Mouse (Mus musculus) intestine, embryonic 14.5 days (tissue): ENCODE data around the gene Zfp831. TPM values are rescaled to one million over a fixed set of nuclear protein-coding genes. Genes with fewer than 3 reads are reported as not detected.
A peak's percentile ranks its signal among the peaks of the same experiment; 100 is the strongest.

ENCODE experiments used
- ATAC-seq: fragments of 200-750 bp; cut with Nextera tagmentation; replicated peaks from 2 replicates; pipeline ENCODE4 v1.8.0; 2017; ENCODE audit warnings: low read depth, moderate number of reproducible peaks, moderate TSS enrichment, moderate library complexity; ENCODE audit not compliant: low FRiP score, low TSS enrichment
- DNase-seq: peaks from one replicate; pipeline ENCODE4 v3.0.0-alpha.2; 2018; ENCODE audit warnings: low spot score
- H3K27ac ChIP-seq: fragments of 300-500 bp; sonication (generic); 2 replicates; pipeline ENCODE4 v1.5.1; 2014; ENCODE audit warnings: low read depth, mild to moderate bottlenecking, control low read depth
- H3K27me3 ChIP-seq: fragments of 300-500 bp; sonication (generic); replicated peaks from 2 replicates; pipeline ENCODE4 v1.6.1; 2014; ENCODE audit warnings: low read length, control low read depth; ENCODE audit not compliant: control insufficient read depth, insufficient read depth
- H3K36me3 ChIP-seq: fragments of 300-500 bp; sonication (generic); 2 replicates; pipeline ENCODE4 v1.6.1; 2014; ENCODE audit warnings: low read length, control low read depth; ENCODE audit not compliant: control insufficient read depth, insufficient read depth
- H3K4me1 ChIP-seq: fragments of 300-500 bp; sonication (generic); replicated peaks from 2 replicates; pipeline ENCODE4 v1.6.1; 2014; ENCODE audit warnings: low read length, control low read depth, mixed read lengths; ENCODE audit not compliant: control insufficient read depth, insufficient read depth
- H3K4me2 ChIP-seq: fragments of 300-500 bp; sonication (generic); 2 replicates; pipeline ENCODE4 v1.6.1; 2014; ENCODE audit warnings: low read length
- H3K4me3 ChIP-seq: fragments of 300-500 bp; sonication (generic); 2 replicates; pipeline ENCODE4 v1.5.1; 2014; ENCODE audit warnings: low read depth, low read length, control low read depth, mixed read lengths
- H3K9ac ChIP-seq: fragments of 300-500 bp; sonication (generic); 2 replicates; pipeline ENCODE4 v1.6.1; 2014; ENCODE audit warnings: mild to moderate bottlenecking, low read length
- H3K9me3 ChIP-seq: fragments of 300-500 bp; sonication (generic); 2 replicates; pipeline ENCODE4 v1.6.1; 2016; ENCODE audit warnings: low read length, control low read depth; ENCODE audit not compliant: control insufficient read depth
- WGBS: fragments of 180-500 bp; shearing (Covaris S2); extraction: QIAGEN DNeasy Blood & Tissue Kit; methylation state at CpG from one replicate; pipeline ENCODE4 v1.1.7; 2014; 5-methylcytosine and 5-hydroxymethylcytosine counted together
- polyA plus RNA-seq: library from polyadenylated mRNA; unstranded; fragments of >200 nt; fragmentation: Nextera tagmentation; extraction: Ambion mirVana; gene quantifications from 2 replicates; pipeline ENCODE4 v1.2.1, GENCODE M21; 2014

The Zfp831 gene
- polyA plus RNA-seq, 1 experiment from 2014 or later: not detected

DNA sequence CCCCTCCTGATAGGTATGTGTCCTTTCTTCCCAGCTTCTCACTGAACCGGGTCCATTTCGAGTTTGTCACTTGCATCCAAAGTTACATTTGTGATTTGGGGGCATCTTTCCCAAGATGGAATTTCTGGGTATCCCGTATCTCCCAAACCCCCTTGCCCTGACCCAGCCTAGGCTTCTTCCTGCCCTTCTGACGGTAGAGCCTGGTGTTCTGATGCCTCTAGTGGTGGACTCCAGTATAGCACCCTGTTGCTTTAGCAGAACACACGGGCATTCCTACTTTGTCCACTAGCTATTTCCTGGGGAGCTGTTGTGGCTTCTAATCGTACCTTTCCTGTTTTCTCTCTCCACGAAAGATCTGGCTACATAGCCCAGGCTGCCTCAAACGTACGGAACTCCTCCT, 32.3 kb downstream of the Zfp831 start:
- Histone ChIP-seq H3K27me3 (no peaks in the 10 kb centered on the region), H3K4me2 (no peak overlapping the region), H3K36me3 (no peaks in the 10 kb centered on the region), H3K4me3 (no peak overlapping the region), H3K9ac (no peak overlapping the region), H3K9me3 (no peaks in the 10 kb centered on the region), H3K4me1 (peaks cover 15% of the 10 kb centered on the region; the same call in 1 of the 2 replicates), H3K27ac (no peak overlapping the region)
- 21% methylated on average over 9 of the region's 9 CpGs for WGBS
- ATAC-seq (0 out of 2 replicates have a peak, but pooled peaks have one; percentile 44), DNase-seq (peak; percentile 90)

DNA sequence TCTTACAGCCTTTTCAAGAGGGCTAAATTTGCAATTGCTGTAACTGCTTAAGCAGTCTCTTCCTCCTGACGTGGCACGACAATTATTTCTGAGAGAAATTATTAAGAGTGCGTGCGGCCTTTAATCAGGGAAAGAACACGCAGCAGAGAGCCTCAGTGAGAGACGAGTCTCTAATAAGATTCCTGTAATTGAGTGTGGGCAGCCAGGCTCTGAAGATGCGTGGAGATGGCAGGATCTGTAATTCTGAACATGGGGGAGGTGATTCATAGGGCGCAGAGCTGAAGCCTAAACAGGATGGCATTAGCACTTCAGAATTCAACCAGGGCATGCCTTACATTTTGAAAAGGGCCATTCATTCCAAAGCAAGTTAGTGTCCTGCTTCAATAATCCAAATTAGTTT, 58.0 kb downstream of the Zfp831 start:
- H3K27me3 ChIP-seq: no peaks in the 10 kb centered on the region
- H3K36me3 ChIP-seq: no peaks in the 10 kb centered on the region
- H3K9ac ChIP-seq: no peak overlapping the region
- WGBS: 71% methylated on average over 8 of the region's 8 CpGs
- no peaks in the 10 kb centered on the region for H3K9me3 ChIP-seq
- no peak overlapping the region for H3K27ac ChIP-seq
- DNase-seq: peak; percentile 12
- no peak for ATAC-seq
- no peak overlapping the region for H3K4me3 ChIP-seq
- H3K4me2 ChIP-seq: no peak overlapping the region
- no peaks in the 10 kb centered on the region for H3K4me1 ChIP-seq

DNA sequence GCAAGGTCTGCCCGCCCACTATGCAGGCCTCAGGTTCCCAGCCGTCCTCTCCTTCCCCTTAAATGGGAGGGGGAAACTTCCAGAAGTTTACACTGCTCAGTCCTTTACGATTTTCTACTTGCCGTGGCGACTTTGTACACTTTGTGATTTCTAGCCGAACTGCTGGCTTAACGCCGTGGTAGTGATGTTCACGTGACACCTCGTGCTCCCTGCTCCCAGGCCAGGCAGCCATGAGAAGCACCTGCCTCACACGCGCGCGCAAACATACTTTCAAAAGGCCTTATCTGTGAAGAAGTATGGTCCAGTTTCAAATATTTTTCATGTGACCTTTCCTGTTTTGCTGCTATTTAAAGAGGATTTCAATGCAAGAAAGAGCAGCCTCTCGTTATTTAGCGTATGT, 63.8 kb downstream of the Zfp831 start:
- H3K36me3 ChIP-seq: no peaks in the 10 kb centered on the region
- WGBS: 83% methylated on average over 16 of the region's 16 CpGs
- no peaks in the 10 kb centered on the region for H3K27me3 ChIP-seq
- ATAC-seq: no peak
- H3K9me3 ChIP-seq: no peaks in the 10 kb centered on the region
- DNase-seq: no peak
- no peak overlapping the region for H3K4me3 ChIP-seq
- H3K4me2 ChIP-seq: no peak overlapping the region
- H3K27ac ChIP-seq: no peak overlapping the region
- no peaks in the 10 kb centered on the region for H3K4me1 ChIP-seq
- no peak overlapping the region for H3K9ac ChIP-seq

DNA sequence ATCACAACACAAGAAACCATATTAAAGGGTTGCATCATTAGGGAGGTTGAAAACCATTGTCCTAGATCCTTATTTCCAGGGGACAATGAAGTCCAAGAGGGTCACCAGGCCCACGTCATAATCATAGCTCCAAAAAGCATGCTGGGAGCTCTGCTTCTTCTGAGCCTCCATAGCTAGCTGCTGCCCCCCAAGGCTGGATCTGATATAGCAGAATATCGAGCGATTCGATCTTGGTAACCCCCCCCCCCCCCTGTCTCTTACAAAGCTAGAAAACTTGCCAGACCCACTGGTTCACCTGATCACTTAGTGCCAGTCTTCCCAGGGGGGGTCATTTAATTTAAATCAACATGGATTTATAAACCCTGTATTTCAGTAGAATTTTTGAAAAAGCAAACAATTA, 65.3 kb downstream of the Zfp831 start:
- H3K27me3 ChIP-seq: no peaks in the 10 kb centered on the region
- no peak for DNase-seq
- no peak overlapping the region for H3K27ac ChIP-seq
- no peak overlapping the region for H3K4me2 ChIP-seq
- H3K4me1 ChIP-seq: no peaks in the 10 kb centered on the region
- no peaks in the 10 kb centered on the region for H3K36me3 ChIP-seq
- H3K4me3 ChIP-seq: no peak overlapping the region
- no peaks in the 10 kb centered on the region for H3K9me3 ChIP-seq
- 76% methylated on average over 4 of the region's 4 CpGs for WGBS
- no peak overlapping the region for H3K9ac ChIP-seq
- ATAC-seq: no peak

DNA sequence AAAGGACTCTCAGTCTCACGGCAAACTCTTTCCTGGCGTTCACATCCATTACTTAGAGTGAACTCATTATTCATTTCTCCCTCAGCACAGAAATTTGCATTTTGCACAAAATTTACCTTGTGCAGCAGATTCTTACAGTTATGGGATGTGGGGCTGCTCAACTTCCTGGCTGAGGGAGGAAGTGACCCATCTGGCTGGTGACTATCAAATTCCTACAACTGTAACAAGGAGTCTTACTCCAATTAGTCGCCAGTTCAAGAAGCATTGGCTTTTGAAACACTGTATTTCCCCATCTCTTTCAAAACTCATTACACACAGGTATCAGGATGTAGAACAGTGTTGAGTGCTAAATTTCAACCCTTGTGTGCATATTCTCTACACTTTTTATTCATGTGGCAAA, 66.9 kb downstream of the Zfp831 start:
- no peaks in the 10 kb centered on the region for H3K4me1 ChIP-seq
- H3K36me3 ChIP-seq: no peaks in the 10 kb centered on the region
- ATAC-seq (no peak), DNase-seq (peak; percentile 28)
- H3K9ac ChIP-seq: no peak overlapping the region
- no peaks in the 10 kb centered on the region for H3K9me3 ChIP-seq
- no peaks in the 10 kb centered on the region for H3K27me3 ChIP-seq
- H3K4me2 ChIP-seq: no peak overlapping the region
- 75% methylated on average over 3 of the region's 3 CpGs for WGBS
- no peak overlapping the region for H3K4me3 ChIP-seq
- H3K27ac ChIP-seq: no peak overlapping the region

DNA sequence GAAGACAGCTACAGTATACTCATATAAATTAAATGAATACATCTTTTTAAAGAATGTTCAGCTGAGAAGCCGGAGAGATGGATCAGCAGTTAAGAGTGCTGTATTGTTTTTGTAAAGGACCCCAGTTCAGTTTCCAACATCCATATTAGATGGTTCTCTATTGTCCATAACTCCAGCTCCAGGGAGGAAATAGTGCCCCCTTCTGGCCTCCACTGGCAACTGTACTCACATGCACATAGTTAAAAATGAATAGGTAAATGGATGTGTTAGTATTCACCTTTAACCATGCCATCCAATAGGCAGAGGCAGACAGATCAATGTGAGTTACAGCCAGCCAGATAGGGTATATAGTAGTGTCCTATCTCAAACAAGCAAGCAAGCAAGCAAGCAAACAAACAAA, 68.7 kb downstream of the Zfp831 start:
- no peak overlapping the region for H3K4me2 ChIP-seq
- ATAC-seq: no peak
- DNase-seq: no peak
- H3K27me3 ChIP-seq: no peaks in the 10 kb centered on the region
- no peaks in the 10 kb centered on the region for H3K4me1 ChIP-seq
- no peak overlapping the region for H3K4me3 ChIP-seq
- H3K9ac ChIP-seq: no peak overlapping the region
- no peaks in the 10 kb centered on the region for H3K36me3 ChIP-seq
- no peaks in the 10 kb centered on the region for H3K9me3 ChIP-seq
- WGBS: 96% methylated on average over 1 of the region's 1 CpGs
- no peak overlapping the region for H3K27ac ChIP-seq

DNA sequence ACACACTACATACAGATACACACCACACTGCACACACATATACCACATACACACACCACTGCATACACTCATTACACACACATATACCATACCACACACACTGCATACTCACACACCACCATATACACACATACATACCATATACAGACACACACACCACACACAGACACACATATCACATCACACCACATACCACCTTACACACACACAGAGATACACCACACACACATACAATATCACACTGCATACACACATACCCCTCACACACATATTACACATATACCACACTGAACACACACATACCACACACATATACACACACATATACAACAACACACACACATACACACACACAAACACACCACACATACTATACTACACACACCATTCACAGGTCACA, 72.6 kb downstream of the Zfp831 start:
- DNase-seq: no peak
- H3K27me3 ChIP-seq: no peaks in the 10 kb centered on the region
- no peak overlapping the region for H3K9ac ChIP-seq
- no peaks in the 10 kb centered on the region for H3K9me3 ChIP-seq
- no peaks in the 10 kb centered on the region for H3K36me3 ChIP-seq
- H3K4me2 ChIP-seq: no peak overlapping the region
- no peak overlapping the region for H3K27ac ChIP-seq
- no peak for ATAC-seq
- H3K4me3 ChIP-seq: no peak overlapping the region
- H3K4me1 ChIP-seq: no peaks in the 10 kb centered on the region

DNA sequence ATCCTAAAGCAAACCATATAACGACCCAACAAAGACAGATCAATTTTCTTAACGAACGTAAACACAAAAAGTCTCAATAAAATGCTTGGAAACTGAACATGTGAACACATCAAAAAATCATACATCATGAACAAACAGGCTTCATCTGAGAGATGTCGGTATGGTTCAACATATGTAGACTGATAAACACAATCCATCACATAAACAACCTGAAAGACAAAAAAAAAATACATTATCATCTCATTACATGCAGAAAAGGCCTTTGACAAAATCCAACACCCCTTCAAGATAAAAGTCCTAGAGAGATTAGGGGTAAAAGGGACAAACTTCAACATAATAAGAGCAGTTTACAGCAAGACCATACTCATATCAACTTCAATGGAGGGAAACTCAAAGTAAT, 74.5 kb downstream of the Zfp831 start:
- no peaks in the 10 kb centered on the region for H3K36me3 ChIP-seq
- no peaks in the 10 kb centered on the region for H3K4me1 ChIP-seq
- no peak overlapping the region for H3K9ac ChIP-seq
- H3K4me3 ChIP-seq: no peak overlapping the region
- 82% methylated on average over 4 of the region's 4 CpGs for WGBS
- ATAC-seq (no peak), DNase-seq (no peak)
- H3K4me2 ChIP-seq: no peak overlapping the region
- H3K27ac ChIP-seq: no peak overlapping the region
- no peaks in the 10 kb centered on the region for H3K27me3 ChIP-seq
- H3K9me3 ChIP-seq: no peaks in the 10 kb centered on the region

DNA sequence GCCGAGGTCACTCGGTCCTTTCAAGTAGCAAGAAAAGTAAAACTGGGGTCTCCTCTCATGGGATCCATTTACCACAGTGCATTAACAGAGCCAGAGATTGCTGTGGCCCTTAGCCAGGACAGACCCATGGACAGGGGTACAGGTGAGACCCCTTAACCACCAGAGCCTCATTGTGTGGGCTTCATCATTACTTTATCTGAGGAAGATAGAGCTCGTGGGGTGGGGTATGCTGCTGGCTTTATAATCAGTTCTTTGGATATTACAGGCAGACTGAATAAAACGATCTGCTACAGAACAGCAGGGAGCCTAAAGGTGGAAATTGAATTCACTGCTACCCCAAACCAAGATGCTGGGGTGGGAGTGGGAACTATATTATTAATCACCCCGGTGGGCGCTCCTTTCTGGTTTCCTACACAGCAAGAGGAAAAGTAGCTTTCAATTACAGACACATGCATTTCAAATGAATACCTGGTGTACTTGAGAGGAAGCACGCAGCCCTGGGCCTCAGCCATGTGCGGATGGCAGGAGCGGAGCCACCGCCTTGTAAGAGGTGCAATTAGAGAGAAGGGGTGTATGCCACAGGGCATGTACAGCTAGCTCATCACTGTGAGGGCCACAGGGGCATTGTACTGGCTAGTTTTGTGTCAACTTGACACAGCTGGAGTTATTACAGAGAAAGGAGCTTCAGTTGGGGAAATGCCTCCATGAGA, 83.9 kb downstream of the Zfp831 start:
- H3K4me1 ChIP-seq: no peaks in the 10 kb centered on the region
- 89% methylated on average over 10 of the region's 10 CpGs for WGBS
- no peak overlapping the region for H3K9ac ChIP-seq
- no peak for DNase-seq
- no peak overlapping the region for H3K4me2 ChIP-seq
- no peak overlapping the region for H3K4me3 ChIP-seq
- H3K27me3 ChIP-seq: no peaks in the 10 kb centered on the region
- no peaks in the 10 kb centered on the region for H3K9me3 ChIP-seq
- H3K36me3 ChIP-seq: no peaks in the 10 kb centered on the region
- no peak for ATAC-seq
- no peak overlapping the region for H3K27ac ChIP-seq
